Mouse (Mus musculus) adrenal gland, postnatal 14 days (tissue): ENCODE measurements around the gene Aen. TPM values are rescaled to one million over a fixed set of nuclear protein-coding genes. Genes with fewer than 3 reads are reported as not detected.

Experiments
- DNase-seq: peaks from one replicate; pipeline ENCODE4 v3.0.0; 2021; ENCODE audit warnings: mixed read lengths
- total RNA-seq: library from RNA; stranded (reverse); gene quantifications from 2 replicates; pipeline ENCODE4 v1.2.3, GENCODE M21; 2021

The Aen gene
- total RNA-seq, 1 experiment from 2014 or later, result 31.8 TPM

- no peak for DNase-seq
These were observed 1.7 kb upstream of the Aen start for GRCm38 (mm10) chr7:78893917-78894316.

GRCm38 (mm10) chr7:78895021-78895652 is 517 bp upstream of the Aen start:
- DNase-seq, result no peak

- no peak for DNase-seq
These were observed 1.9 kb downstream of the Aen start for GRCm38 (mm10) chr7:78897567-78897966.

- no peak for DNase-seq
These were observed 7.7 kb downstream of the Aen start for GRCm38 (mm10) chr7:78903174-78903870.

GRCm38 (mm10) chr7:78904175-78904574 is 8.5 kb downstream of the Aen start:
- no peak for DNase-seq

DNA sequence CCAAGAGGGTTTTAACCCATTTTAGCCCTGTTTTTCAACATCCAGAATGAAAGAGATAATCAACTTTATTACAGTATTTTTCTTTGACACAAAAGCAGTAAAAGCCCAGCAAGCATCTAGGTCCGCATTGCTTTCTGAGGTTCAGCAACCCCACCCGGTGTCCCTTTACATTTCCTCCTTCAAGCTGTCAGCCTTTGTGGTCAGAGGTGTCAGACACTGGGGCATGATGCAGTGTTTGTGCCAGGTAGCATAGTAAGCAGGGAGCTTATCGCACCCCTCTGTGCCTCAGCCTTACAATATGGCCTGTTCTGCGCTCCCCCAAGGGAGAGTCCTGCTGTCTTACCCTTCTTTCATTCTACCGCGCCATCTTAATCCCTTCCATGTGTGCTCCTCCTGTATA is 13.4 kb downstream of the Aen start:
- DNase-seq, result no peak

- DNase-seq, result peak; percentile 43
These were observed 14.9 kb downstream of the Aen start for GRCm38 (mm10) chr7:78910336-78911098.

GRCm38 (mm10) chr7:78911209-78911608 is 15.6 kb downstream of the Aen start:
- no peak for DNase-seq

- no peak for DNase-seq
These were observed 16.8 kb downstream of the Aen start for GRCm38 (mm10) chr7:78912253-78912973.

- DNase-seq, result no peak
These were observed 17.4 kb downstream of the Aen start, which contains the start of gene Isg20 for GRCm38 (mm10) chr7:78912974-78913474. Isg20 (plus strand) TSS chr7:78913424.

GRCm38 (mm10) chr7:78913649-78914544 is 18.2 kb downstream of the Aen start:
- DNase-seq, result peak; percentile 81

- no peak for DNase-seq
These were observed 18.8 kb downstream of the Aen start for GRCm38 (mm10) chr7:78914545-78914845.

DNA sequence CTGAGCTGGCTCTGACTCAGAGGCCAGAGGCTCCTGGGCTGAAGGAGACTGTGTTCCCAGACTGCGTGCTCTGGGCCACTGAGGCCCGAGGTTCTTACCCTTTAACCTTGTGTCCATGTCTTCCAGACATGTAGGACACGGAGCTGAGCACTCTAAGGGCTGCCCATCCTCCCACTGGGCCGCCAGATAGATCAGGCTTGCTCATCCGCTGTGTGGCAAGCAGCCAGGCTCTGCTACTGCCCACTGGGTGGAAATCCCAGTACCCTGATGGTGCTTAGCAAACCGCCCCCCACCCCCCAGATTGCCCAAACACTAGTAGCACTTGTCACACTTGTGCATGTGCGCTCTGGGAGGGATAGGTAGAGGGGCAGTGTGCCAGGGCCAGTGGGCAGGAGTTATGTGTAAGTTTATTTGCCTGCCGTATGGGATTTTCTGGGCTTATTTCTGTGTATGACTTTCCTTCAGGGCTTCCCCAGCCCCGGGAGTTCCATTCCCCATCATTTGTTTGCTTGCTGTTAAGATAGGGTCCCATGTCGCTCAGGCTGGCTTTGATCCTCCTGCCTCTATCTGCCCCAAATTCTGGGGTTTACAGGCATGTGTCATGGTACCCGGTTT is 19.3 kb downstream of the Aen start:
- DNase-seq, result no peak

GRCm38 (mm10) chr7:78918686-78919085 is 23.0 kb downstream of the Aen start:
- no peak for DNase-seq

- DNase-seq, result no peak
These were observed 26.9 kb downstream of the Aen start for GRCm38 (mm10) chr7:78922506-78922905.

DNA sequence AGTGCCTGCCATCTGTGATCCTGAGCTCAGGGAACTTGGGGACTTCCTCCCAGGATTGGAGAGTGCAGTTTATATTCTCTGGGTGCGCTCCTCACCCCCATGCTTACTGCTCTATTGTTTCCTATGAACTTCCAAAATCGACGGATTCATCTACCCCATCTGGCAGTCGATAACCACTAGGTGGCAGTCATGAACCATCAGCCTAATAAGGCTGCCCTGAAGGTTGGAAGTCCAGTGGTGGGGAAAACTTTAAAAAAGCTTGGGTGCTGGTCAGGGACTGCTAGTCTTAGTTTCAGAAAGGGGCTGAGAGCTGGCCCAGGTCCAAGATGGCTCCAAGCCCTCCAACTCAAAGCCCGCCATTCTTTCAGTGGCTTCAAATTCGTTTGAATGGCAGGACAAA is 28.6 kb downstream of the Aen start:
- DNase-seq, result peak; percentile 86

- no peak for DNase-seq
These were observed 29.1 kb downstream of the Aen start for GRCm38 (mm10) chr7:78924796-78925195.

- no peak for DNase-seq
These were observed 30.0 kb downstream of the Aen start for GRCm38 (mm10) chr7:78925680-78926079.

- no peak for DNase-seq
These were observed 30.5 kb downstream of the Aen start for GRCm38 (mm10) chr7:78926156-78926555.

GRCm38 (mm10) chr7:78927266-78927665 is 31.6 kb downstream of the Aen start:
- DNase-seq, result no peak
